Mouse (Mus musculus) 3T3-L1 (cell line): ENCODE measurements around the gene Mki67.
A peak's percentile ranks its signal among the peaks of the same experiment; 100 is the strongest.

Experiments used
- DNase-seq: peaks from one replicate; pipeline ENCODE4 v3.0.0-alpha.2; 2015; ENCODE audit warnings: low read depth, low spot score

Gene Mki67

GRCm38 (mm10) chr7:135715642-135716444 is at the start of gene Mki67:
Gene Mki67, minus strand, starts transcription at chr7:135716361.
- DNase-seq: peak; percentile 53

GRCm38 (mm10) chr7:135763311-135763710 is 47.1 kb upstream of the Mki67 start:
- no peak for DNase-seq

- DNase-seq: no peak
Observed at GRCm38 (mm10) chr7:135758754-135759510, 42.8 kb upstream of the Mki67 start.

- DNase-seq: no peak
Observed at GRCm38 (mm10) chr7:135758171-135758570, 42.0 kb upstream of the Mki67 start.

- no peak for DNase-seq
Observed at GRCm38 (mm10) chr7:135756984-135757586, 40.9 kb upstream of the Mki67 start.

- DNase-seq: peak; percentile 93
Observed at GRCm38 (mm10) chr7:135748986-135749385, 32.8 kb upstream of the Mki67 start.

- no peak for DNase-seq
Observed at GRCm38 (mm10) chr7:135747072-135747471, 30.9 kb upstream of the Mki67 start.

- DNase-seq: no peak
Observed at GRCm38 (mm10) chr7:135746528-135746927, 30.4 kb upstream of the Mki67 start.

GRCm38 (mm10) chr7:135745091-135745490 is 28.9 kb upstream of the Mki67 start:
- DNase-seq: no peak

- peak; percentile 32 for DNase-seq
Observed at GRCm38 (mm10) chr7:135740453-135740852, 24.3 kb upstream of the Mki67 start.

- no peak for DNase-seq
Observed at GRCm38 (mm10) chr7:135736581-135736886, 20.4 kb upstream of the Mki67 start.

GRCm38 (mm10) chr7:135735691-135736580 is 19.8 kb upstream of the Mki67 start:
- DNase-seq: peak; percentile 67

GRCm38 (mm10) chr7:135734911-135735646 is 18.9 kb upstream of the Mki67 start:
- no peak for DNase-seq

- DNase-seq: no peak
Observed at GRCm38 (mm10) chr7:135734379-135734778, 18.2 kb upstream of the Mki67 start.

- DNase-seq: no peak
Observed at GRCm38 (mm10) chr7:135728038-135728437, 11.9 kb upstream of the Mki67 start.

- DNase-seq: no peak
Observed at GRCm38 (mm10) chr7:135726707-135727106, 10.5 kb upstream of the Mki67 start.

GRCm38 (mm10) chr7:135723672-135724341 is 7.6 kb upstream of the Mki67 start:
- DNase-seq: no peak

GRCm38 (mm10) chr7:135722011-135722838 is 6.1 kb upstream of the Mki67 start:
- no peak for DNase-seq

GRCm38 (mm10) chr7:135721436-135721992 is 5.4 kb upstream of the Mki67 start:
- no peak for DNase-seq
